Mouse (Mus musculus) layer of hippocampus, adult 9-10 months (tissue): ENCODE results near the gene Ace3.

Experiments
- DNase-seq: peaks from one replicate; pipeline ENCODE4 v3.0.0; 2022; ENCODE audit warnings: low spot score

Gene Ace3

GRCm38 (mm10) chr11:106044349-106044748 is 49.9 kb downstream of the Ace3 start:
- DNase-seq, result no peak

- DNase-seq, result no peak
These were observed 50.8 kb downstream of the Ace3 start for GRCm38 (mm10) chr11:106045256-106045655.

GRCm38 (mm10) chr11:106045780-106046179 is 51.3 kb downstream of the Ace3 start:
- DNase-seq, result no peak

- no peak for DNase-seq
These were observed 52.1 kb downstream of the Ace3 start for GRCm38 (mm10) chr11:106046584-106046983.

- no peak for DNase-seq
These were observed 59.4 kb downstream of the Ace3 start for GRCm38 (mm10) chr11:106053921-106054320.

GRCm38 (mm10) chr11:106054600-106054999 is 60.1 kb downstream of the Ace3 start:
- DNase-seq, result no peak
